Mouse (Mus musculus): Measurements from ENCODE around the gene Cab39. TPM values are rescaled to one million over a fixed set of nuclear protein-coding genes. Genes with fewer than 3 reads are reported as not detected.

Gene Cab39
- polyA plus RNA-seq, 1 experiment from 2014 or later, result 11.4 TPM

DNA sequence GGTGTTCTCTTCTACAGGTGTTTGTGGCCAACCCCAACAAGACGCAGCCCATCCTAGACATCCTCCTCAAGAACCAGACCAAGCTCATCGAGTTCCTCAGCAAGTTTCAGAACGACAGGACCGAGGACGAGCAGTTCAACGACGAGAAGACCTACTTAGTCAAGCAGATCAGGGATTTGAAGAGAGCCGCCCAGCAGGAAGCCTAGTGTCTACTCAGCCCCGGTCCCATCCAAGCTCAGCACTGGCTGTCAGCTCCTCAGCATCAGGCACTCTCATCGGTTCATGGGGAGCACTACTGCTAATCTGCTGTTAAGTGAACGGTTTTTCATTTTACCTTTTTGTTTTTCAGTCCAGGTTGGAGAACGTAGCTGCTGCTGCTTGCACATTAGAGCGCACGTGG is 55.8 kb downstream of the Cab39 start:
- Histone ChIP-seq H3K9me3 (replicated peaks) (no peaks in the 10 kb centered on the region), H3K9ac (no peak overlapping the region), H3K27ac (no peak overlapping the region), H3K36me3 (peaks cover 69% of the 10 kb centered on the region), H3K4me2 (no peak overlapping the region), H3K4me1 (replicated peaks) (peaks cover 6% of the 10 kb centered on the region; the same call in 1 of the 2 replicates), H3K4me3 (replicated peaks) (no peak overlapping the region), H3K27me3 (no peaks in the 10 kb centered on the region)
- WGBS (ENCODE audit: insufficient replicate concordance), result 89% methylated on average over 14 of the region's 14 CpGs
- DNase-seq (no peak), ATAC-seq (ENCODE audit: low read depth) (no peak)

GRCm38 (mm10) chr1:85850851-85851250 is 57.6 kb downstream of the Cab39 start:
- 84% methylated on average over 5 of the region's 5 CpGs for WGBS (ENCODE audit: insufficient replicate concordance)
- Histone ChIP-seq H3K9me3 (replicated peaks) (no peaks in the 10 kb centered on the region), H3K4me1 (replicated peaks) (0 out of 2 replicates have a peak, but pooled peaks cover 2% of the 10 kb centered on the region), H3K9ac (no peak overlapping the region), H3K27me3 (no peaks in the 10 kb centered on the region), H3K27ac (no peak overlapping the region), H3K36me3 (peaks cover 60% of the 10 kb centered on the region), H3K4me2 (no peak overlapping the region), H3K4me3 (replicated peaks) (no peak overlapping the region)
- DNase-seq (no peak), ATAC-seq (ENCODE audit: low read depth) (no peak)

- H3K4me2 ChIP-seq, result no peak overlapping the region
- H3K9ac ChIP-seq, result no peak overlapping the region
- no peaks in the 10 kb centered on the region for H3K27me3 ChIP-seq
- 80% methylated on average over 2 of the region's 2 CpGs for WGBS (ENCODE audit: insufficient replicate concordance)
- H3K36me3 ChIP-seq, result peaks cover 43% of the 10 kb centered on the region
- no peaks in the 10 kb centered on the region for H3K9me3 ChIP-seq (replicated peaks)
- peaks cover 11% of the 10 kb centered on the region; the same call in 1 of the 2 replicates for H3K4me1 ChIP-seq (replicated peaks)
- H3K4me3 ChIP-seq (replicated peaks), result no peak overlapping the region
- H3K27ac ChIP-seq, result no peak overlapping the region
- DNase-seq, result peak; percentile 36
- ATAC-seq (ENCODE audit: low read depth), result peak; percentile 64
These were observed 59.9 kb downstream of the Cab39 start for GRCm38 (mm10) chr1:85852996-85853689.

- WGBS (ENCODE audit: insufficient replicate concordance), result 86% methylated on average over 2 of the region's 2 CpGs
- no peak overlapping the region for H3K4me2 ChIP-seq
- no peak for ATAC-seq (ENCODE audit: low read depth)
These were observed 60.6 kb downstream of the Cab39 start for GRCm38 (mm10) chr1:85853865-85854264.

GRCm38 (mm10) chr1:85854475-85854874 is 61.2 kb downstream of the Cab39 start:
- H3K4me2 ChIP-seq, result no peak overlapping the region
- no peak overlapping the region for H3K27ac ChIP-seq
- no peaks in the 10 kb centered on the region for H3K9me3 ChIP-seq (replicated peaks)
- no peak for DNase-seq
- no peak for ATAC-seq (ENCODE audit: low read depth)
- H3K36me3 ChIP-seq, result peaks cover 30% of the 10 kb centered on the region
- no peak overlapping the region for H3K4me3 ChIP-seq (replicated peaks)
- WGBS (ENCODE audit: insufficient replicate concordance), result 75% methylated on average over 2 of the region's 2 CpGs
- no peak overlapping the region for H3K9ac ChIP-seq
- H3K27me3 ChIP-seq, result no peaks in the 10 kb centered on the region
- H3K4me1 ChIP-seq (replicated peaks), result peaks cover 11% of the 10 kb centered on the region; the same call in 1 of the 2 replicates

More at GRCm38 (mm10) chr1:85853865-85854264, 60.6 kb downstream of the Cab39 start:
- Histone ChIP-seq H3K9me3 (replicated peaks) (no peaks in the 10 kb centered on the region), H3K4me1 (replicated peaks) (peaks cover 11% of the 10 kb centered on the region; the same call in 1 of the 2 replicates), H3K27me3 (no peaks in the 10 kb centered on the region), H3K9ac (no peak overlapping the region), H3K27ac (no peak overlapping the region), H3K36me3 (peaks cover 36% of the 10 kb centered on the region), H3K4me3 (replicated peaks) (no peak overlapping the region)
- no peak for DNase-seq

DNA sequence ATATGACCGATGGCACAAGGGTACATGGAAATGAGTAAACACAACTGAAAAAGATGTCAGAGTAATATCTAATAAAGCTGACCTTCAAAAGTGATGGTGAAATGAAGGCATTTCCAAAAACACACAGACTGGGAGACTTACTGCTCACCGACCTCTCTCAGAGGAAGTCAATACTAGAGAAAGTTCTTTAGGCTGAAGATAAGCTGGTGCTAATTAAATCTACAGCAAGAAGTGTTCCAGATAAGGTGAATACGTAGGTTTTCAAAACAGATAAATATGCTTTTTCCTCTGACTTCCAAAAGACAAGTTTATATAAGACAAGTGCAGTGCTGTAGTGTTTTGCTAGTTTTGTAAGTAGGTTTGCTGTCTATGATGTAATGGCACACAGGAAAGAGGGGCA is 63.0 kb downstream of the Cab39 start:
- WGBS (ENCODE audit: insufficient replicate concordance), result 34% methylated on average over 3 of the region's 3 CpGs
- no peak overlapping the region for H3K9ac ChIP-seq

GRCm38 (mm10) chr1:85857261-85857754 is 64.1 kb downstream of the Cab39 start:
- Histone ChIP-seq H3K27me3 (no peaks in the 10 kb centered on the region), H3K27ac (no peak overlapping the region), H3K36me3 (peaks cover 9% of the 10 kb centered on the region), H3K4me3 (replicated peaks) (no peak overlapping the region), H3K4me1 (replicated peaks) (peaks cover 8% of the 10 kb centered on the region; the same call in 1 of the 2 replicates), H3K9ac (no peak overlapping the region), H3K9me3 (replicated peaks) (peaks cover 5% of the 10 kb centered on the region), H3K4me2 (no peak overlapping the region)
- ATAC-seq (ENCODE audit: low read depth) (no peak), DNase-seq (no peak)
- WGBS (ENCODE audit: insufficient replicate concordance), result 54% methylated on average over 6 of the region's 6 CpGs

More for the DNA sequence above, 63.0 kb downstream of the Cab39 start:
- Histone ChIP-seq H3K4me3 (replicated peaks) (no peak overlapping the region), H3K27me3 (no peaks in the 10 kb centered on the region), H3K36me3 (peaks cover 18% of the 10 kb centered on the region), H3K9me3 (replicated peaks) (no peaks in the 10 kb centered on the region; the same call in 1 of the 2 replicates), H3K4me1 (replicated peaks) (peaks cover 11% of the 10 kb centered on the region; the same call in 1 of the 2 replicates), H3K27ac (no peak overlapping the region), H3K4me2 (no peak overlapping the region)
- ATAC-seq (ENCODE audit: low read depth) (no peak), DNase-seq (no peak)

- WGBS (ENCODE audit: insufficient replicate concordance), result 65% methylated on average over 10 of the region's 10 CpGs
- Histone ChIP-seq H3K27me3 (no peaks in the 10 kb centered on the region), H3K9ac (no peak overlapping the region), H3K9me3 (replicated peaks) (peaks cover 14% of the 10 kb centered on the region), H3K4me2 (no peak overlapping the region), H3K4me3 (replicated peaks) (no peak overlapping the region), H3K27ac (no peak overlapping the region), H3K4me1 (replicated peaks) (no peaks in the 10 kb centered on the region), H3K36me3 (no peaks in the 10 kb centered on the region)
- ATAC-seq (ENCODE audit: low read depth), result no peak; the same call in 1 of the 2 replicates
- DNase-seq, result no peak
These were observed 71.1 kb downstream of the Cab39 start for GRCm38 (mm10) chr1:85864383-85864782.

GRCm38 (mm10) chr1:85870001-85870400 is 76.8 kb downstream of the Cab39 start:
- 67% methylated on average over 7 of the region's 7 CpGs for WGBS (ENCODE audit: insufficient replicate concordance)
- DNase-seq (no peak), ATAC-seq (ENCODE audit: low read depth) (no peak)
- H3K9me3 ChIP-seq (replicated peaks), result peaks cover 10% of the 10 kb centered on the region
- no peaks in the 10 kb centered on the region for H3K4me1 ChIP-seq (replicated peaks)
- H3K27ac ChIP-seq, result no peak overlapping the region
- H3K36me3 ChIP-seq, result no peaks in the 10 kb centered on the region
- H3K9ac ChIP-seq, result no peak overlapping the region
- no peak overlapping the region for H3K4me3 ChIP-seq (replicated peaks)
- no peak overlapping the region for H3K4me2 ChIP-seq
- H3K27me3 ChIP-seq, result no peaks in the 10 kb centered on the region

- no peak overlapping the region for H3K27ac ChIP-seq
- H3K4me2 ChIP-seq, result no peak overlapping the region
- H3K9me3 ChIP-seq (replicated peaks), result peaks cover 14% of the 10 kb centered on the region
- DNase-seq (no peak), ATAC-seq (ENCODE audit: low read depth) (no peak)
- no peak overlapping the region for H3K9ac ChIP-seq
- H3K4me1 ChIP-seq (replicated peaks), result no peaks in the 10 kb centered on the region
- 50% methylated on average over 2 of the region's 2 CpGs for WGBS (ENCODE audit: insufficient replicate concordance)
- H3K36me3 ChIP-seq, result no peaks in the 10 kb centered on the region
- H3K4me3 ChIP-seq (replicated peaks), result no peak overlapping the region
- H3K27me3 ChIP-seq, result no peaks in the 10 kb centered on the region
These were observed 77.3 kb downstream of the Cab39 start for GRCm38 (mm10) chr1:85870546-85870945.

- no peak for ATAC-seq (ENCODE audit: low read depth)
- WGBS (ENCODE audit: insufficient replicate concordance), result 76% methylated on average over 12 of the region's 12 CpGs
These were observed 88.8 kb downstream of the Cab39 start for GRCm38 (mm10) chr1:85882003-85882402.

GRCm38 (mm10) chr1:85887221-85887620 is 94.0 kb downstream of the Cab39 start:
- Histone ChIP-seq H3K4me2 (no peak overlapping the region), H3K27ac (no peak overlapping the region), H3K27me3 (no peaks in the 10 kb centered on the region), H3K9me3 (replicated peaks) (peaks cover 8% of the 10 kb centered on the region; the same call in 1 of the 2 replicates), H3K4me3 (replicated peaks) (no peak overlapping the region), H3K4me1 (replicated peaks) (no peaks in the 10 kb centered on the region), H3K9ac (no peak overlapping the region), H3K36me3 (no peaks in the 10 kb centered on the region)
- DNase-seq (no peak), ATAC-seq (ENCODE audit: low read depth) (no peak)
- WGBS (ENCODE audit: insufficient replicate concordance), result 69% methylated on average over 7 of the region's 7 CpGs

More at GRCm38 (mm10) chr1:85882003-85882402, 88.8 kb downstream of the Cab39 start:
- Histone ChIP-seq H3K36me3 (no peaks in the 10 kb centered on the region), H3K27ac (no peak overlapping the region), H3K4me1 (replicated peaks) (no peaks in the 10 kb centered on the region), H3K27me3 (no peaks in the 10 kb centered on the region), H3K4me3 (replicated peaks) (no peak overlapping the region), H3K9me3 (replicated peaks) (peaks cover 24% of the 10 kb centered on the region), H3K4me2 (no peak overlapping the region), H3K9ac (no peak overlapping the region)
- DNase-seq, result no peak
